Mouse (Mus musculus) G1E-ER4 (cell line): Measurements from ENCODE around the gene Aqp6. TPM values are rescaled to one million over a fixed set of nuclear protein-coding genes. Genes with fewer than 3 reads are reported as not detected.

Experiments
- GATA1 ChIP-seq: IDR thresholded peaks from one replicate; pipeline ENCODE4 v1.8.0; 2012; ENCODE audit warnings: low read length, inconsistent platforms
- polyA plus RNA-seq: library from polyadenylated mRNA; stranded (reverse); fragments of >175 nt; gene quantifications from 2 replicates; pipeline ENCODE4 v1.2.3, GENCODE M21; 2012

Aqp6 gene
- polyA plus RNA-seq, 1 experiment = not detected

- no peak for TF ChIP-seq GATA1
These were observed 9.0 kb upstream of the Aqp6 start for GRCm38 (mm10) chr15:99592177-99592576.

GRCm38 (mm10) chr15:99592877-99593276 lies 8.3 kb upstream of the Aqp6 start:
- no peak for TF ChIP-seq GATA1

- TF ChIP-seq GATA1 = no peak
These were observed 6.2 kb upstream of the Aqp6 start for GRCm38 (mm10) chr15:99594951-99595350.

GRCm38 (mm10) chr15:99596056-99596687 lies 5.0 kb upstream of the Aqp6 start:
- TF ChIP-seq GATA1 = no peak

- TF ChIP-seq GATA1 = no peak
These were observed 4.4 kb upstream of the Aqp6 start for GRCm38 (mm10) chr15:99596841-99597240.

GRCm38 (mm10) chr15:99597596-99597995 lies 3.6 kb upstream of the Aqp6 start:
- no peak for TF ChIP-seq GATA1

GRCm38 (mm10) chr15:99599245-99600070 lies 1.7 kb upstream of the Aqp6 start:
- TF ChIP-seq GATA1 = no peak

- TF ChIP-seq GATA1 = no peak
These were observed 572 bp downstream of the Aqp6 start for GRCm38 (mm10) chr15:99601823-99602120.

GRCm38 (mm10) chr15:99602206-99602820 lies 1.1 kb downstream of the Aqp6 start:
- TF ChIP-seq GATA1 = no peak

GRCm38 (mm10) chr15:99603216-99603615 lies 2.0 kb downstream of the Aqp6 start:
- no peak for TF ChIP-seq GATA1

GRCm38 (mm10) chr15:99605595-99605994 lies 4.4 kb downstream of the Aqp6 start:
- TF ChIP-seq GATA1 = no peak

GRCm38 (mm10) chr15:99606515-99606914 lies 5.3 kb downstream of the Aqp6 start:
- TF ChIP-seq GATA1 = no peak

GRCm38 (mm10) chr15:99607388-99608113 lies 6.4 kb downstream of the Aqp6 start:
- TF ChIP-seq GATA1 = no peak

GRCm38 (mm10) chr15:99608382-99609125 lies 7.4 kb downstream of the Aqp6 start:
- TF ChIP-seq GATA1 = no peak

- TF ChIP-seq GATA1 = no peak
These were observed 10.4 kb downstream of the Aqp6 start for GRCm38 (mm10) chr15:99611563-99611962.

GRCm38 (mm10) chr15:99614273-99614672 lies 13.1 kb downstream of the Aqp6 start:
- no peak for TF ChIP-seq GATA1
